Mouse (Mus musculus): Measurements from ENCODE around the gene Olfr661. TPM values are rescaled to one million over a fixed set of nuclear protein-coding genes. Genes with fewer than 3 reads are reported as not detected.

Olfr661 gene
- polyA plus RNA-seq (2014; fragmentation: Illumina TruSeq; extraction: RNeasy Lipid Tissue Mini Kit (QIAGEN cat#74804); ENCODE audit: low read depth, low replicate concordance), result not detected

DNA sequence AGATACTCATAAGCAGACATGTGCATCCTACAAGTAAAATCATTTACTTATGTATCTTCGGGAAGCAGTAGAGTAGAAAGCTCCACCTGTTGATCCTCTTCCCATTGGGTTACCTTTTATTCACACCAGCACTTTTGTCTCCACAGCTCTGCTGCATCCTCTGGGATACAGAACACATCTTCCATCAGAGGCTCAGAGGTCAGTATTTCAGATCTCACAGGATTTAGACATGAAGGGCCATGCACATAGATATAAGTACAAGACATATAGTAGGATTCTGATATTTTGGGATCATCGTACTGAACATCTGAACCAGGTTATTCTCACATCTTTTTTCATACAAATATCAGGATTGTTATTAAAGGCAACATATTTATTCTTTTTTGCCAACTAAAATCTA, at the start of gene Olfr661:
Olfr661 (plus strand) TSS at position 301 of the 400 bp plus-strand sequence.

GRCm38 (mm10) chr7:104646841-104647482, 39.3 kb upstream of the Olfr661 start, which contains the start of gene Olfr658:
Gene Olfr658, minus strand, starts transcription at chr7:104647305.

GRCm38 (mm10) chr7:104666453-104666852, 19.8 kb upstream of the Olfr661 start, which contains the start of gene Olfr659:
Gene Olfr659, plus strand, starts transcription at chr7:104666753.

Other genes starting within 250 kb of the Olfr661 start
- 2.4 TPM for gene Trim30a, start 221.3 kb upstream of the Olfr661 start, polyA plus RNA-seq (2014; fragmentation: Illumina TruSeq; extraction: RNeasy Lipid Tissue Mini Kit (QIAGEN cat#74804); ENCODE audit: low read depth, low replicate concordance)
- gene Trim30d, start 178.7 kb upstream of the Olfr661 start, polyA plus RNA-seq (2014; fragmentation: Illumina TruSeq; extraction: RNeasy Lipid Tissue Mini Kit (QIAGEN cat#74804); ENCODE audit: low read depth, low replicate concordance), result 4.0 TPM
- not detected for gene Olfr651, start 136.4 kb upstream of the Olfr661 start, polyA plus RNA-seq (2014; fragmentation: Illumina TruSeq; extraction: RNeasy Lipid Tissue Mini Kit (QIAGEN cat#74804); ENCODE audit: low read depth, low replicate concordance)
- gene Olfr652, start 125.6 kb upstream of the Olfr661 start, polyA plus RNA-seq (2014; fragmentation: Illumina TruSeq; extraction: RNeasy Lipid Tissue Mini Kit (QIAGEN cat#74804); ENCODE audit: low read depth, low replicate concordance), result 0.20 TPM
- gene Olfr653, start 109.2 kb upstream of the Olfr661 start, polyA plus RNA-seq (2014; fragmentation: Illumina TruSeq; extraction: RNeasy Lipid Tissue Mini Kit (QIAGEN cat#74804); ENCODE audit: low read depth, low replicate concordance), result 0.15 TPM
- gene Olfr654, start 99.5 kb upstream of the Olfr661 start, polyA plus RNA-seq (2014; fragmentation: Illumina TruSeq; extraction: RNeasy Lipid Tissue Mini Kit (QIAGEN cat#74804); ENCODE audit: low read depth, low replicate concordance), result 1.2 TPM
- not detected for gene Olfr655, start 84.7 kb upstream of the Olfr661 start, polyA plus RNA-seq (2014; fragmentation: Illumina TruSeq; extraction: RNeasy Lipid Tissue Mini Kit (QIAGEN cat#74804); ENCODE audit: low read depth, low replicate concordance)
- gene Olfr656, start 72.5 kb upstream of the Olfr661 start, polyA plus RNA-seq (2014; fragmentation: Illumina TruSeq; extraction: RNeasy Lipid Tissue Mini Kit (QIAGEN cat#74804); ENCODE audit: low read depth, low replicate concordance), result 0.04 TPM
- gene Olfr657, start 61.7 kb upstream of the Olfr661 start, polyA plus RNA-seq (2014; fragmentation: Illumina TruSeq; extraction: RNeasy Lipid Tissue Mini Kit (QIAGEN cat#74804); ENCODE audit: low read depth, low replicate concordance), result not detected
- gene Olfr658, start 39.2 kb upstream of the Olfr661 start, polyA plus RNA-seq (2014; fragmentation: Illumina TruSeq; extraction: RNeasy Lipid Tissue Mini Kit (QIAGEN cat#74804); ENCODE audit: low read depth, low replicate concordance), result not detected
- not detected for gene Olfr659, start 19.7 kb upstream of the Olfr661 start, polyA plus RNA-seq (2014; fragmentation: Illumina TruSeq; extraction: RNeasy Lipid Tissue Mini Kit (QIAGEN cat#74804); ENCODE audit: low read depth, low replicate concordance)
- not detected for gene Usp17le, start 91.0 kb downstream of the Olfr661 start, polyA plus RNA-seq (2014; fragmentation: Illumina TruSeq; extraction: RNeasy Lipid Tissue Mini Kit (QIAGEN cat#74804); ENCODE audit: low read depth, low replicate concordance)
- not detected for gene Usp17lb, start 156.1 kb downstream of the Olfr661 start, polyA plus RNA-seq (2014; fragmentation: Illumina TruSeq; extraction: RNeasy Lipid Tissue Mini Kit (QIAGEN cat#74804); ENCODE audit: low read depth, low replicate concordance)
- not detected for gene Usp17la, start 170.5 kb downstream of the Olfr661 start, polyA plus RNA-seq (2014; fragmentation: Illumina TruSeq; extraction: RNeasy Lipid Tissue Mini Kit (QIAGEN cat#74804); ENCODE audit: low read depth, low replicate concordance)
- not detected for gene Olfr665, start 191.5 kb downstream of the Olfr661 start, polyA plus RNA-seq (2014; fragmentation: Illumina TruSeq; extraction: RNeasy Lipid Tissue Mini Kit (QIAGEN cat#74804); ENCODE audit: low read depth, low replicate concordance)
- not detected for gene Olfr666, start 209.5 kb downstream of the Olfr661 start, polyA plus RNA-seq (2014; fragmentation: Illumina TruSeq; extraction: RNeasy Lipid Tissue Mini Kit (QIAGEN cat#74804); ENCODE audit: low read depth, low replicate concordance)
- not detected for gene Olfr667, start 235.0 kb downstream of the Olfr661 start, polyA plus RNA-seq (2014; fragmentation: Illumina TruSeq; extraction: RNeasy Lipid Tissue Mini Kit (QIAGEN cat#74804); ENCODE audit: low read depth, low replicate concordance)
- gene Olfr668, start 241.6 kb downstream of the Olfr661 start, polyA plus RNA-seq (2014; fragmentation: Illumina TruSeq; extraction: RNeasy Lipid Tissue Mini Kit (QIAGEN cat#74804); ENCODE audit: low read depth, low replicate concordance), result not detected
- gene Olfr669, start 247.7 kb downstream of the Olfr661 start, polyA plus RNA-seq (2014; fragmentation: Illumina TruSeq; extraction: RNeasy Lipid Tissue Mini Kit (QIAGEN cat#74804); ENCODE audit: low read depth, low replicate concordance), result not detected